Mouse (Mus musculus) thymus, adult 2 months (tissue): ENCODE measurements at regions not wholly inside any gene's neighbourhood (a gene's known extent, or its start where the extent isn't known, plus 50 kb on each side); places are given as distances from the start of the nearest gene placed in this dataset.

Experiments
- CTCF ChIP-seq: fragments of 200-500 bp; IDR thresholded peaks from 2 replicates; pipeline ENCODE4 v1.5.1; 2012; ENCODE audit warnings: mild to moderate bottlenecking, control low read depth, low read length, moderate library complexity, borderline replicate concordance; ENCODE audit not compliant: control insufficient read depth, poor library complexity, insufficient read depth; ENCODE audit errors: extremely low read depth
- POLR2A ChIP-seq: fragments of 200-500 bp; IDR thresholded peaks from 2 replicates; pipeline ENCODE4 v1.6.1; 2012; ENCODE audit warnings: mild to moderate bottlenecking, low read length, control low read depth, moderate library complexity; ENCODE audit not compliant: control insufficient read depth, poor library complexity, insufficient read depth; ENCODE audit errors: extremely low read depth

GRCm38 (mm10) chr2:167765072-167765800, 75.6 kb upstream of the Tmem189 start:
- TF ChIP-seq CTCF (no peak), POLR2A (no peak)
